Mouse (Mus musculus): ENCODE data around the gene Stam. TPM values are rescaled to one million over a fixed set of nuclear protein-coding genes. Genes with fewer than 3 reads are reported as not detected.

The Stam gene
- 67.3 and 72.6 TPM in 2 replicates for polyA plus RNA-seq (2016; fragmentation: Nextera tagmentation; extraction: Ambion mirVana)

GRCm38 (mm10) chr2:14073362-14074220 is at the start of gene Stam:
Stam (plus strand) TSS chr2:14074098.
- no peaks in the 10 kb centered on the region for H3K27me3 ChIP-seq (ENCODE audit: insufficient read depth, poor library complexity, severe bottlenecking)
- WGBS = under 1% methylated on average over 50 of the region's 50 CpGs
- H3K4me1 ChIP-seq = peaks cover 9% of the 10 kb centered on the region; the same call in 1 of the 2 replicates
- H3K36me3 ChIP-seq = no peaks in the 10 kb centered on the region
- DNase-seq (ENCODE audit: low spot score) = peak; percentile 95
- H3K27ac ChIP-seq = peak within 1 kb of the TSS; percentile 100
- H3K9me3 ChIP-seq = no peaks in the 10 kb centered on the region
- peak within 1 kb of the TSS; percentile 89 for H3K4me3 ChIP-seq

GRCm38 (mm10) chr2:14041249-14041648 is 32.6 kb upstream of the Stam start:
- peaks cover 34% of the 10 kb centered on the region for H3K36me3 ChIP-seq
- no peaks in the 10 kb centered on the region for H3K27me3 ChIP-seq (ENCODE audit: insufficient read depth, poor library complexity, severe bottlenecking)
- 97% methylated on average over 2 of the region's 2 CpGs for WGBS
- DNase-seq (ENCODE audit: low spot score) = no peak
- no peaks in the 10 kb centered on the region for H3K9me3 ChIP-seq
- H3K27ac ChIP-seq = no peak overlapping the region
- no peaks in the 10 kb centered on the region for H3K4me1 ChIP-seq
- H3K4me3 ChIP-seq = no peak overlapping the region

GRCm38 (mm10) chr2:14043011-14043410 is 30.9 kb upstream of the Stam start:
- H3K4me1 ChIP-seq = no peaks in the 10 kb centered on the region
- no peaks in the 10 kb centered on the region for H3K27me3 ChIP-seq (ENCODE audit: insufficient read depth, poor library complexity, severe bottlenecking)
- no peaks in the 10 kb centered on the region for H3K9me3 ChIP-seq
- 81% methylated on average over 3 of the region's 3 CpGs for WGBS
- DNase-seq (ENCODE audit: low spot score) = no peak
- no peak overlapping the region for H3K27ac ChIP-seq
- H3K36me3 ChIP-seq = peaks cover 29% of the 10 kb centered on the region
- H3K4me3 ChIP-seq = no peak overlapping the region

- Histone ChIP-seq H3K4me1 (0 out of 2 replicates have a peak, but pooled peaks cover 1% of the 10 kb centered on the region), H3K36me3 (peaks cover 29% of the 10 kb centered on the region), H3K27ac (no peak overlapping the region), H3K9me3 (no peaks in the 10 kb centered on the region), H3K27me3 (ENCODE audit: insufficient read depth, poor library complexity, severe bottlenecking) (no peaks in the 10 kb centered on the region), H3K4me3 (no peak overlapping the region)
- DNase-seq (ENCODE audit: low spot score) = no peak
- 62% methylated on average over 9 of the region's 9 CpGs for WGBS
These were observed 30.2 kb upstream of the Stam start for GRCm38 (mm10) chr2:14043577-14044170.

GRCm38 (mm10) chr2:14048381-14048780 is 25.5 kb upstream of the Stam start:
- no peaks in the 10 kb centered on the region for H3K27me3 ChIP-seq (ENCODE audit: insufficient read depth, poor library complexity, severe bottlenecking)
- H3K27ac ChIP-seq = no peak overlapping the region
- no peak for DNase-seq (ENCODE audit: low spot score)
- 0 out of 2 replicates have a peak, but pooled peaks cover 8% of the 10 kb centered on the region for H3K4me1 ChIP-seq
- H3K4me3 ChIP-seq = no peak overlapping the region
- H3K9me3 ChIP-seq = no peaks in the 10 kb centered on the region
- H3K36me3 ChIP-seq = no peaks in the 10 kb centered on the region

GRCm38 (mm10) chr2:14048808-14049207 is 25.1 kb upstream of the Stam start:
- no peak overlapping the region for H3K27ac ChIP-seq
- H3K4me1 ChIP-seq = peaks cover 11% of the 10 kb centered on the region; the same call in 1 of the 2 replicates
- DNase-seq (ENCODE audit: low spot score) = no peak
- 62% methylated on average over 5 of the region's 5 CpGs for WGBS
- H3K27me3 ChIP-seq (ENCODE audit: insufficient read depth, poor library complexity, severe bottlenecking) = no peaks in the 10 kb centered on the region
- no peak overlapping the region for H3K4me3 ChIP-seq
- H3K36me3 ChIP-seq = no peaks in the 10 kb centered on the region
- no peaks in the 10 kb centered on the region for H3K9me3 ChIP-seq

- H3K27me3 ChIP-seq (ENCODE audit: insufficient read depth, poor library complexity, severe bottlenecking) = no peaks in the 10 kb centered on the region
These were observed 20.3 kb upstream of the Stam start for GRCm38 (mm10) chr2:14053618-14054017.

GRCm38 (mm10) chr2:14054163-14054562 is 19.7 kb upstream of the Stam start:
- H3K9me3 ChIP-seq = no peaks in the 10 kb centered on the region
- peak overlapping the region; percentile 96 for H3K27ac ChIP-seq
- H3K4me3 ChIP-seq = peak overlapping the region; percentile 78
- H3K36me3 ChIP-seq = no peaks in the 10 kb centered on the region
- DNase-seq (ENCODE audit: low spot score) = no peak
- H3K4me1 ChIP-seq = peaks cover 13% of the 10 kb centered on the region; the same call in 1 of the 2 replicates
- WGBS = 52% methylated on average over 3 of the region's 3 CpGs
- no peaks in the 10 kb centered on the region for H3K27me3 ChIP-seq (ENCODE audit: insufficient read depth, poor library complexity, severe bottlenecking)

More at GRCm38 (mm10) chr2:14053618-14054017, 20.3 kb upstream of the Stam start:
- DNase-seq (ENCODE audit: low spot score) = no peak
- WGBS = 60% methylated on average over 3 of the region's 3 CpGs
- H3K36me3 ChIP-seq = no peaks in the 10 kb centered on the region
- H3K27ac ChIP-seq = peak overlapping the region; percentile 96
- peak overlapping the region; percentile 78 for H3K4me3 ChIP-seq
- H3K4me1 ChIP-seq = peaks cover 16% of the 10 kb centered on the region; the same call in 1 of the 2 replicates
- H3K9me3 ChIP-seq = no peaks in the 10 kb centered on the region

- no peaks in the 10 kb centered on the region for H3K36me3 ChIP-seq
- no peaks in the 10 kb centered on the region for H3K27me3 ChIP-seq (ENCODE audit: insufficient read depth, poor library complexity, severe bottlenecking)
- 3% methylated on average over 6 of the region's 6 CpGs for WGBS
- DNase-seq (ENCODE audit: low spot score) = no peak
- H3K27ac ChIP-seq = peak overlapping the region; percentile 96
- H3K4me3 ChIP-seq = peak overlapping the region; percentile 78
- peaks cover 13% of the 10 kb centered on the region; the same call in 1 of the 2 replicates for H3K4me1 ChIP-seq
- H3K9me3 ChIP-seq = no peaks in the 10 kb centered on the region
These were observed 19.2 kb upstream of the Stam start for GRCm38 (mm10) chr2:14054716-14055115.

GRCm38 (mm10) chr2:14055168-14055565 is 18.7 kb upstream of the Stam start:
- Histone ChIP-seq H3K4me1 (peaks cover 13% of the 10 kb centered on the region; the same call in 1 of the 2 replicates), H3K27ac (peak overlapping the region; percentile 96), H3K4me3 (peak overlapping the region; percentile 78), H3K36me3 (no peaks in the 10 kb centered on the region), H3K9me3 (no peaks in the 10 kb centered on the region), H3K27me3 (ENCODE audit: insufficient read depth, poor library complexity, severe bottlenecking) (no peaks in the 10 kb centered on the region)
- peak; percentile 93 for DNase-seq (ENCODE audit: low spot score)
- WGBS = under 1% methylated on average over 56 of the region's 58 CpGs

GRCm38 (mm10) chr2:14055566-14056331 is 18.1 kb upstream of the Stam start, which contains the start of gene Hacd1:
Hacd1 (minus strand) TSS chr2:14056135.
- DNase-seq (ENCODE audit: low spot score) = peak; percentile 91
- H3K4me3 ChIP-seq = peak within 1 kb of the TSS; percentile 78
- H3K27me3 ChIP-seq (ENCODE audit: insufficient read depth, poor library complexity, severe bottlenecking) = no peaks in the 10 kb centered on the region
- peaks cover 13% of the 10 kb centered on the region; the same call in 1 of the 2 replicates for H3K4me1 ChIP-seq
- H3K36me3 ChIP-seq = no peaks in the 10 kb centered on the region
- H3K9me3 ChIP-seq = no peaks in the 10 kb centered on the region
- WGBS = under 1% methylated on average over 80 of the region's 101 CpGs
- H3K27ac ChIP-seq = peak within 1 kb of the TSS; percentile 96
